Mouse (Mus musculus): ENCODE data around the gene Polr1e. TPM values are rescaled to one million over a fixed set of nuclear protein-coding genes. Genes with fewer than 3 reads are reported as not detected.

The Polr1e gene
- polyA plus RNA-seq, 1 experiment from 2014 or later = 37.2 TPM

Other genes starting within 250 kb of the Polr1e start
- gene Grhpr, start 37.2 kb upstream of the Polr1e start, polyA plus RNA-seq (2014; fragmentation: Nextera tagmentation; extraction: Ambion mirVana) = 27.0 and 28.5 TPM in 2 replicates
- 45.7 and 48.7 TPM in 2 replicates for gene Zbtb5, start 6.2 kb upstream of the Polr1e start, polyA plus RNA-seq (2014; fragmentation: Nextera tagmentation; extraction: Ambion mirVana)
- 14.4 and 14.6 TPM in 2 replicates for gene Fbxo10, start 66.0 kb downstream of the Polr1e start, polyA plus RNA-seq (2014; fragmentation: Nextera tagmentation; extraction: Ambion mirVana)
- gene Tomm5, start 89.5 kb downstream of the Polr1e start, polyA plus RNA-seq (2014; fragmentation: Nextera tagmentation; extraction: Ambion mirVana) = 166 and 176 TPM in 2 replicates
- gene Frmpd1, start 166.3 kb downstream of the Polr1e start, polyA plus RNA-seq (2014; fragmentation: Nextera tagmentation; extraction: Ambion mirVana) = 2.3 and 2.4 TPM in 2 replicates